Mouse (Mus musculus): ENCODE measurements at regions not wholly inside any gene's neighbourhood (a gene's known extent, or its start where the extent isn't known, plus 50 kb on each side); places are given as distances from the start of the nearest gene placed in this dataset.
A peak's percentile ranks its signal among the peaks of the same experiment; 100 is the strongest.

DNA sequence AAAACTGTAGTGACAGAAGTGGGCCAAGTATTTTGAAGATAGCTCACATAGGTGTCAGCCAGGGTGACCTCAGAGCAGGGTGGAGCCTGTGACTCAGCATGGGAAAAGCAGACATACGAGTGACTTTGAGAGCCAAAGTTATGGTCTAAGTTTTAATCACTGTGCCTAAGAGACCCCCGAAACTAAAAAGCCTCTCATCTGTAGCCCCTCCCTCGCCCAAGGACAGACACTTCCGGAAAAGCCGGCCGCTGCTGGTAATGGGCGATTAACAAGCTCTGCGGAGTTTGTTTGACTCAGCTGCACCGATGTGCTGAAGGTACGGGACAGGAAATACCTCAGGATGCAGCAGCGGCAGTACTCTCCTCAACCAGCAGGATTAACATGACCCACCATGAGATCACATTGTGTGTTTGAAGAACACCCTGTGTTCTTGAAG is 182.1 kb upstream of the Foxn2 start:
- 0 out of 2 replicates have a peak, but pooled peaks have one; percentile 14 for TF ChIP-seq CTCF (IDR thresholded peaks at IDR 0.05; ENCODE audit: insufficient read depth, low read depth, low read length)
- TF ChIP-seq POLR2A (IDR thresholded peaks at IDR 0.05; ENCODE audit: insufficient read depth, low read depth, low read length), result no peak

Measured in olfactory bulb, adult 2 months (tissue).